Mouse (Mus musculus) erythroblast, embryonic 14.5 days (primary cell): ENCODE results near the gene Gnas.

Experiments used
- GATA1 ChIP-seq: IDR thresholded peaks from 2 replicates; pipeline ENCODE4 v1.6.1; 2012; ENCODE audit warnings: low read length, inconsistent platforms, mixed read lengths
- TAL1 ChIP-seq: IDR thresholded peaks from 3 replicates; pipeline ENCODE4 v1.6.1; 2012; ENCODE audit warnings: low read length, inconsistent platforms, mixed read lengths

DNA sequence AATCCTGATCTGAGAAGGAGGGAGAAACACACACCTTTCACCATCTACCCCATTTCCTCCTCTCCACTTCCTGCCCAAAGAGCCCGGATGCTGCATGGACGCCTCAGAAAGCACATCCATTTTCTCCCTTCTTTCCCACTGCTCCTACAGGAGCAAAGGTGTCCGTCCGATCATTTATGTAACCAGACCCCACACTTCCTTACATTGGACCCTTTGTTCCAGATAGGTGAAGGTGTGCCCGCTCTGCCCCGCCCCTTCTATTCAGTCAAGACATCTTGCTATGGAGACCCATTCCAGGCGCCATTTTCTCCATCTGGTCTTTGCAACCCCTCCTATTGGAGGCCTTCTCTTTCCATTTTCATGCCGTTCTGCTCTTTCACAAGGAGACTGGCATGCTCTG, 10.3 kb downstream of the Gnas start:
- TF ChIP-seq GATA1 (no peak), TAL1 (no peak)
